Mouse (Mus musculus) liver, postnatal 0 days (tissue): ENCODE measurements at regions not wholly inside any gene's neighbourhood (a gene's known extent, or its start where the extent isn't known, plus 50 kb on each side); places are given as distances from the start of the nearest gene placed in this dataset.

Experiments used
- CTCF ChIP-seq: sonication (generic); IDR thresholded peaks from 2 replicates; pipeline ENCODE4 v1.5.1; 2016; ENCODE audit warnings: antibody characterized with exemption, low read depth
- EP300 ChIP-seq: IDR thresholded peaks from 2 replicates; pipeline ENCODE4 v1.6.1; 2016; ENCODE audit warnings: antibody characterized with exemption, low read depth, mild to moderate bottlenecking

DNA sequence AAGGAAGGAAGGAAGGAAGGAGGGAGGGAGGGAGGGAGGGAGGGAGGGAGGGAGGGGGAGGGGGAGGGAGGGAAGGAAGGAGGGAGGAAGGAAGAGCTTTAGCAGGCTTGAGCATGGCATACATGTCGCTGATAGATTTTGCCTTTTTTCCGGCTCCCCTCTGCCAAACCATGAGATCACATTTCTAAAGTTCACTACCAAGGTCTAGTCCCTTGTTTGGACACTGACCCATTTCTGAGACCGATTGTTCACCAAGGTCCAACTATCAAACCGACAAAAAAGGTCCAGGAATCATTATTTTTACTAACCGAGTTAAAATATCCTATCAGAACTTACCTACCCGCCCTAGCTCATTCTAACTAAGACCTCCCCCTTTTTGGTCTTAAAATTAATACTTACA lies 120.1 kb downstream of the Sox2 start:
- TF ChIP-seq CTCF (no peak), EP300 (no peak)
